Mouse (Mus musculus) hindbrain, embryonic 16.5 days (tissue): ENCODE measurements at regions not wholly inside any gene's neighbourhood (a gene's known extent, or its start where the extent isn't known, plus 50 kb on each side); places are given as distances from the start of the nearest gene placed in this dataset.

Source experiments
- ATAC-seq: fragments of 200-750 bp; cut with Nextera tagmentation; 2 replicates; pipeline ENCODE4 v1.8.0; 2017; ENCODE audit warnings: moderate TSS enrichment, moderate library complexity
- H3K27ac ChIP-seq: fragments of 300-500 bp; sonication (generic); 2 replicates; pipeline ENCODE4 v1.5.1; 2014; ENCODE audit warnings: low read depth, mild to moderate bottlenecking, control low read depth, low read length, moderate library complexity
- H3K27me3 ChIP-seq: fragments of 300-500 bp; sonication (generic); replicated peaks from 2 replicates; pipeline ENCODE4 v1.6.1; 2014; ENCODE audit warnings: low read length; ENCODE audit not compliant: control insufficient read depth, insufficient read depth
- H3K36me3 ChIP-seq: fragments of 300-500 bp; sonication (generic); 2 replicates; pipeline ENCODE4 v1.6.1; 2014; ENCODE audit warnings: mild to moderate bottlenecking, low read length, moderate library complexity, mixed read lengths; ENCODE audit not compliant: control insufficient read depth, insufficient read depth
- H3K4me1 ChIP-seq: fragments of 300-500 bp; sonication (generic); 2 replicates; pipeline ENCODE4 v1.6.1; 2014; ENCODE audit warnings: low read depth, low read length; ENCODE audit not compliant: control insufficient read depth, insufficient read depth
- H3K4me2 ChIP-seq: fragments of 300-500 bp; sonication (generic); 2 replicates; pipeline ENCODE4 v1.6.1; 2014; ENCODE audit warnings: mild to moderate bottlenecking, low read length, control low read depth, moderate library complexity
- H3K4me3 ChIP-seq: fragments of 300-500 bp; sonication (generic); 2 replicates; pipeline ENCODE4 v1.5.1; 2014; ENCODE audit warnings: mild to moderate bottlenecking, low read length, control low read depth, moderate library complexity
- H3K9ac ChIP-seq: fragments of 300-500 bp; sonication (generic); 2 replicates; pipeline ENCODE4 v1.6.1; 2014; ENCODE audit warnings: low read depth, mild to moderate bottlenecking, control low read depth, low read length, moderate library complexity
- H3K9me3 ChIP-seq: fragments of 300-500 bp; sonication (generic); 2 replicates; pipeline ENCODE4 v1.6.1; 2014; ENCODE audit warnings: mild to moderate bottlenecking, low read length, moderate library complexity; ENCODE audit not compliant: control insufficient read depth
- WGBS: fragments of 180-500 bp; shearing (Covaris S2); extraction: QIAGEN DNeasy Blood & Tissue Kit; methylation state at CpG from one replicate; pipeline ENCODE4 v1.1.7; 2014; 5-methylcytosine and 5-hydroxymethylcytosine counted together

GRCm38 (mm10) chr4:82153604-82154003 lies 551.9 kb downstream of the Nfib start:
- no peaks in the 10 kb centered on the region for H3K36me3 ChIP-seq
- H3K9me3 ChIP-seq = no peaks in the 10 kb centered on the region
- H3K27ac ChIP-seq = no peak overlapping the region
- no peaks in the 10 kb centered on the region for H3K27me3 ChIP-seq
- no peak overlapping the region for H3K9ac ChIP-seq
- H3K4me1 ChIP-seq = no peaks in the 10 kb centered on the region
- H3K4me2 ChIP-seq = no peak overlapping the region
- no peak overlapping the region for H3K4me3 ChIP-seq
- ATAC-seq = no peak
- 68% methylated on average over 5 of the region's 5 CpGs for WGBS

- no peaks in the 10 kb centered on the region for H3K27me3 ChIP-seq
- 58% methylated on average over 1 of the region's 1 CpGs for WGBS
- no peak overlapping the region for H3K4me2 ChIP-seq
- no peak overlapping the region for H3K27ac ChIP-seq
- H3K9me3 ChIP-seq = no peaks in the 10 kb centered on the region
- no peak for ATAC-seq
- H3K9ac ChIP-seq = no peak overlapping the region
- H3K4me3 ChIP-seq = no peak overlapping the region
- H3K36me3 ChIP-seq = no peaks in the 10 kb centered on the region
- H3K4me1 ChIP-seq = no peaks in the 10 kb centered on the region
Measured at GRCm38 (mm10) chr4:82149957-82150356, 555.6 kb downstream of the Nfib start.

- WGBS = 62% methylated on average over 6 of the region's 6 CpGs
- no peaks in the 10 kb centered on the region for H3K27me3 ChIP-seq
- H3K27ac ChIP-seq = no peak overlapping the region
- H3K4me1 ChIP-seq = no peaks in the 10 kb centered on the region
- no peaks in the 10 kb centered on the region for H3K36me3 ChIP-seq
- H3K4me3 ChIP-seq = no peak overlapping the region
- no peak overlapping the region for H3K9ac ChIP-seq
- ATAC-seq = no peak
- H3K9me3 ChIP-seq = no peaks in the 10 kb centered on the region
- no peak overlapping the region for H3K4me2 ChIP-seq
Measured at GRCm38 (mm10) chr4:82148129-82149064, 557.2 kb downstream of the Nfib start.

GRCm38 (mm10) chr4:82142391-82142790 lies 563.2 kb downstream of the Nfib start:
- H3K27me3 ChIP-seq = no peaks in the 10 kb centered on the region
- H3K4me2 ChIP-seq = no peak overlapping the region
- no peaks in the 10 kb centered on the region for H3K36me3 ChIP-seq
- no peak overlapping the region for H3K9ac ChIP-seq
- ATAC-seq = no peak
- WGBS = 68% methylated on average over 3 of the region's 3 CpGs
- H3K27ac ChIP-seq = no peak overlapping the region
- H3K4me3 ChIP-seq = no peak overlapping the region
- no peaks in the 10 kb centered on the region for H3K9me3 ChIP-seq
- no peaks in the 10 kb centered on the region for H3K4me1 ChIP-seq

GRCm38 (mm10) chr4:82139806-82140205 lies 565.7 kb downstream of the Nfib start:
- H3K4me3 ChIP-seq = no peak overlapping the region
- no peaks in the 10 kb centered on the region for H3K27me3 ChIP-seq
- H3K36me3 ChIP-seq = no peaks in the 10 kb centered on the region
- ATAC-seq = no peak
- WGBS = 93% methylated on average over 6 of the region's 6 CpGs
- no peak overlapping the region for H3K27ac ChIP-seq
- H3K4me1 ChIP-seq = no peaks in the 10 kb centered on the region
- no peaks in the 10 kb centered on the region for H3K9me3 ChIP-seq
- no peak overlapping the region for H3K4me2 ChIP-seq
- H3K9ac ChIP-seq = no peak overlapping the region

- H3K9me3 ChIP-seq = no peaks in the 10 kb centered on the region
- H3K4me2 ChIP-seq = no peak overlapping the region
- ATAC-seq = no peak
- H3K36me3 ChIP-seq = no peaks in the 10 kb centered on the region
- no peak overlapping the region for H3K9ac ChIP-seq
- WGBS = 100% methylated on average over 1 of the region's 1 CpGs
- no peaks in the 10 kb centered on the region for H3K27me3 ChIP-seq
- H3K4me1 ChIP-seq = no peaks in the 10 kb centered on the region
- no peak overlapping the region for H3K4me3 ChIP-seq
- H3K27ac ChIP-seq = no peak overlapping the region
Measured at GRCm38 (mm10) chr4:82139016-82139415, 566.5 kb downstream of the Nfib start.

GRCm38 (mm10) chr4:82132851-82133250 lies 572.7 kb downstream of the Nfib start:
- H3K36me3 ChIP-seq = no peaks in the 10 kb centered on the region
- no peak overlapping the region for H3K4me2 ChIP-seq
- no peak for ATAC-seq
- no peaks in the 10 kb centered on the region for H3K27me3 ChIP-seq
- H3K9me3 ChIP-seq = no peaks in the 10 kb centered on the region
- H3K9ac ChIP-seq = no peak overlapping the region
- WGBS = 85% methylated on average over 3 of the region's 3 CpGs
- no peak overlapping the region for H3K27ac ChIP-seq
- no peak overlapping the region for H3K4me3 ChIP-seq
- no peaks in the 10 kb centered on the region for H3K4me1 ChIP-seq

- no peaks in the 10 kb centered on the region for H3K27me3 ChIP-seq
- WGBS = 81% methylated on average over 4 of the region's 4 CpGs
- no peaks in the 10 kb centered on the region for H3K36me3 ChIP-seq
- no peak for ATAC-seq
- no peak overlapping the region for H3K27ac ChIP-seq
- H3K9me3 ChIP-seq = no peaks in the 10 kb centered on the region
- no peaks in the 10 kb centered on the region for H3K4me1 ChIP-seq
- H3K9ac ChIP-seq = no peak overlapping the region
- no peak overlapping the region for H3K4me3 ChIP-seq
- no peak overlapping the region for H3K4me2 ChIP-seq
Measured at GRCm38 (mm10) chr4:82132326-82132725, 573.2 kb downstream of the Nfib start.

GRCm38 (mm10) chr4:82129471-82129870 lies 576.1 kb downstream of the Nfib start:
- H3K4me1 ChIP-seq = no peaks in the 10 kb centered on the region
- WGBS = 71% methylated on average over 1 of the region's 1 CpGs
- H3K27ac ChIP-seq = no peak overlapping the region
- H3K9me3 ChIP-seq = no peaks in the 10 kb centered on the region
- H3K27me3 ChIP-seq = no peaks in the 10 kb centered on the region
- H3K9ac ChIP-seq = no peak overlapping the region
- no peaks in the 10 kb centered on the region for H3K36me3 ChIP-seq
- H3K4me2 ChIP-seq = no peak overlapping the region
- no peak overlapping the region for H3K4me3 ChIP-seq
- no peak for ATAC-seq
